Mouse (Mus musculus): Measurements from ENCODE around the gene Mis18a.

GRCm38 (mm10) chr16:90674651-90675050, 52.6 kb downstream of the Mis18a start:
- TF ChIP-seq HCFC1 (IDR thresholded peaks at IDR 0.05; ENCODE audit: borderline replicate concordance, insufficient read depth, low read length) (no peak), ZC3H11A (IDR thresholded peaks at IDR 0.05; ENCODE audit: borderline replicate concordance, low read depth, low read length) (no peak), MAFK (IDR thresholded peaks at IDR 0.05; ENCODE audit: insufficient read depth, low read depth, low read length) (no peak)

All from ES-E14 (cell line).